8 mouse cellular contexts compared by ENCODE assay signal in genomic region chr3:95673707-95674211, GRCm38 (mm10). TPM values are rescaled to one million over a fixed set of nuclear protein-coding genes. Genes with fewer than 3 reads are reported as not detected.
DNase-seq lines count a peak whose midpoint lies in the region; ATAC-seq and TF ChIP-seq lines count a peak whose summit lies in the region.

No protein-coding gene starts in this region.

- H3K4me3 ChIP-seq in kidney, embryonic 14.5 days (ENCODE audit: low read length), result no peak overlapping the region
- H3K4me3 ChIP-seq in hindbrain, embryonic 13.5 days, result no peak overlapping the region
- H3K4me3 ChIP-seq in lung, postnatal 0 days (ENCODE audit: low read depth, low read length), result 0 out of 2 replicates have a peak overlapping the region, but pooled peaks have one; percentile 6

- H3K4me2 ChIP-seq in kidney, embryonic 14.5 days (replicated peaks; ENCODE audit: low read depth, low read length), result no peak overlapping the region; the same call in 1 of the 2 replicates
- H3K4me2 ChIP-seq in hindbrain, embryonic 13.5 days, result no peak overlapping the region
- peak overlapping the region; percentile 47 for H3K4me2 ChIP-seq in lung, postnatal 0 days (replicated peaks; ENCODE audit: low read depth, low read length)

- H3K4me1 ChIP-seq in kidney, embryonic 14.5 days (ENCODE audit: control insufficient read depth, insufficient read depth, low read length), result peaks cover 45% of the 10 kb centered on the region
- peaks cover 31% of the 10 kb centered on the region for H3K4me1 ChIP-seq in hindbrain, embryonic 13.5 days (replicated peaks)
- peaks cover 56% of the 10 kb centered on the region for H3K4me1 ChIP-seq in lung, postnatal 0 days (ENCODE audit: insufficient read depth, low read depth, low read length)

- H3K27me3 ChIP-seq in kidney, embryonic 14.5 days (ENCODE audit: control insufficient read depth, insufficient read depth, low read length), result no peaks in the 10 kb centered on the region
- H3K27me3 ChIP-seq in hindbrain, embryonic 13.5 days, result no peaks in the 10 kb centered on the region
- no peaks in the 10 kb centered on the region for H3K27me3 ChIP-seq in lung, postnatal 0 days (replicated peaks; ENCODE audit: insufficient read depth, low read length)

- no peak for TF ChIP-seq CTCF in lung, postnatal 0 days (IDR thresholded peaks at IDR 0.05)

- H3K27ac ChIP-seq in kidney, embryonic 14.5 days (ENCODE audit: low read depth, low read length), result peak overlapping the region; percentile 93
- peak overlapping the region; percentile 66; the same call in 1 of the 2 replicates for H3K27ac ChIP-seq in hindbrain, embryonic 13.5 days
- H3K27ac ChIP-seq in lung, postnatal 0 days (ENCODE audit: low read length), result peak overlapping the region; percentile 99

- TF ChIP-seq EP300 in lung, postnatal 0 days (IDR thresholded peaks at IDR 0.05), result no peak

- H3K36me3 ChIP-seq in kidney, embryonic 14.5 days (ENCODE audit: control insufficient read depth, insufficient read depth, low read length), result peaks cover 8% of the 10 kb centered on the region; the same call in 1 of the 2 replicates
- peaks cover 31% of the 10 kb centered on the region for H3K36me3 ChIP-seq in hindbrain, embryonic 13.5 days
- H3K36me3 ChIP-seq in lung, postnatal 0 days (ENCODE audit: insufficient read depth, low read length), result no peaks in the 10 kb centered on the region

- peak overlapping the region; percentile 23; the same call in 1 of the 2 replicates for H3K9ac ChIP-seq in kidney, embryonic 14.5 days (ENCODE audit: low read depth, low read length)
- 0 out of 2 replicates have a peak overlapping the region, but pooled peaks have one; percentile 5 for H3K9ac ChIP-seq in hindbrain, embryonic 13.5 days
- peak overlapping the region; percentile 36 for H3K9ac ChIP-seq in lung, postnatal 0 days (replicated peaks; ENCODE audit: low read depth)

- WGBS in kidney, embryonic 14.5 days, result 13% methylated on average over 11 of the region's 11 CpGs
- 30% methylated on average over 11 of the region's 11 CpGs for WGBS in hindbrain, embryonic 13.5 days
- WGBS in lung, postnatal 0 days, result 8% methylated on average over 11 of the region's 11 CpGs

- no peaks in the 10 kb centered on the region for H3K9me3 ChIP-seq in kidney, embryonic 14.5 days (ENCODE audit: control insufficient read depth, low read length)
- no peaks in the 10 kb centered on the region for H3K9me3 ChIP-seq in hindbrain, embryonic 13.5 days
- no peaks in the 10 kb centered on the region for H3K9me3 ChIP-seq in lung, postnatal 0 days (ENCODE audit: low read length)

- ATAC-seq in kidney, embryonic 14.5 days (ENCODE audit: low FRiP score, low TSS enrichment), result no peak; the same call in 1 of the 2 replicates
- peak; percentile 19 for ATAC-seq in common myeloid progenitor, adult 5-6 weeks (replicated peaks; ENCODE audit: low read depth, poor library complexity, severe bottlenecking)
- ATAC-seq in hindbrain, embryonic 13.5 days (ENCODE audit: low FRiP score), result no peak
- ATAC-seq in lung, postnatal 0 days, result no peak

- no peak for DNase-seq in kidney, adult 9 months
- DNase-seq in lung, postnatal 0 days (ENCODE audit: low spot score), result peak; percentile 59
- DNase-seq in cerebellum, postnatal 14 days, result no peak
- DNase-seq in urinary bladder, postnatal 10 days (ENCODE audit: low spot score), result no peak
- DNase-seq in embryo, embryonic 10.5 days (ENCODE audit: low spot score), result no peak

RNA-seq across cellular contexts. Expression of gene Adamtsl4, which starts 14.0 kb away (rescaled TPM):
- 2.0 and 3.7 TPM in 2 replicates for polyA plus RNA-seq in kidney, embryonic 14.5 days (2014; fragmentation: Nextera tagmentation; extraction: Ambion mirVana)
- total RNA-seq in common myeloid progenitor, adult 5-6 weeks (2017), result 0.37 TPM in 1 of 2 replicates, not detected in the other
- 0.98 and 1.0 TPM in 2 replicates for polyA plus RNA-seq in hindbrain, embryonic 13.5 days (2015; fragmentation: Nextera tagmentation; extraction: Ambion mirVana)
- 11.8 and 13.2 TPM in 2 replicates for polyA plus RNA-seq in lung, postnatal 0 days (2015; fragmentation: Nextera tagmentation; extraction: Ambion mirVana)

RNA-seq across cellular contexts. Expression of gene Mcl1, which starts 15.2 kb away (rescaled TPM):
- 47.4 and 76.1 TPM in 2 replicates for polyA plus RNA-seq in kidney, embryonic 14.5 days (2014; fragmentation: Nextera tagmentation; extraction: Ambion mirVana)
- total RNA-seq in common myeloid progenitor, adult 5-6 weeks (2017), result 141 and 159 TPM in 2 replicates
- 49.3 and 54.2 TPM in 2 replicates for polyA plus RNA-seq in hindbrain, embryonic 13.5 days (2015; fragmentation: Nextera tagmentation; extraction: Ambion mirVana)
- 99.6 and 101 TPM in 2 replicates for polyA plus RNA-seq in lung, postnatal 0 days (2015; fragmentation: Nextera tagmentation; extraction: Ambion mirVana)

RNA-seq across cellular contexts. Expression of gene Ensa, which starts 49.0 kb away (rescaled TPM):
- 64.0 and 66.9 TPM in 2 replicates for polyA plus RNA-seq in kidney, embryonic 14.5 days (2014; fragmentation: Nextera tagmentation; extraction: Ambion mirVana)
- total RNA-seq in common myeloid progenitor, adult 5-6 weeks (2017), result 79.4 and 79.7 TPM in 2 replicates
- polyA plus RNA-seq in hindbrain, embryonic 13.5 days (2015; fragmentation: Nextera tagmentation; extraction: Ambion mirVana), result 106 and 108 TPM in 2 replicates
- 48.2 and 52.0 TPM in 2 replicates for polyA plus RNA-seq in lung, postnatal 0 days (2015; fragmentation: Nextera tagmentation; extraction: Ambion mirVana)
